Mouse (Mus musculus) cortical plate, adult 2 months (tissue): ENCODE data around the gene Ell.

ENCODE experiments used
- CTCF ChIP-seq: fragments of 200-500 bp; IDR thresholded peaks from 2 replicates; pipeline ENCODE4 v1.5.1; 2011; ENCODE audit warnings: mild to moderate bottlenecking, control low read depth, low read length; ENCODE audit not compliant: insufficient read depth; ENCODE audit errors: extremely low read depth
- POLR2A ChIP-seq: fragments of 200-500 bp; IDR thresholded peaks from 2 replicates; pipeline ENCODE4 v1.6.1; 2011; ENCODE audit warnings: mild to moderate bottlenecking, low read length, control low read depth; ENCODE audit not compliant: insufficient read depth; ENCODE audit errors: extremely low read depth

GRCm38 (mm10) chr8:70492664-70493640 lies 46.3 kb upstream of the Ell start, which contains the start of gene Crlf1:
- TF ChIP-seq POLR2A (no peak), CTCF (no peak)
